Mouse (Mus musculus): ENCODE data around the gene Retreg1.

GRCm38 (mm10) chr15:25966220-25966774 lies 123.3 kb downstream of the Retreg1 start:
- no peak for TF ChIP-seq CTCF (IDR thresholded peaks at IDR 0.05; ENCODE audit: extremely low read depth, insufficient read depth, low read length)
- TF ChIP-seq POLR2A (IDR thresholded peaks at IDR 0.05; ENCODE audit: extremely low read depth, insufficient read depth, low read length): no peak

Data from cortical plate, adult 2 months (tissue).